Mouse (Mus musculus): ENCODE results near the gene Ptms.

GRCm38 (mm10) chr6:124965747-124966146 is 45.8 kb upstream of the Ptms start:
- TF ChIP-seq POU5F1 (IDR thresholded peaks at IDR 0.05; ENCODE audit: borderline replicate concordance, low read length), result no peak
- no peak for TF ChIP-seq CTCF (conservative IDR thresholded peaks at IDR 0.05; ENCODE audit: low read length)

Data from E14TG2a.4 (cell line).